Mouse (Mus musculus) embryonic facial prominence, embryonic 14.5 days (tissue): ENCODE results near the gene Mst1. TPM values are rescaled to one million over a fixed set of nuclear protein-coding genes. Genes with fewer than 3 reads are reported as not detected.
A peak's percentile ranks its signal among the peaks of the same experiment; 100 is the strongest.

ENCODE experiments used
- ATAC-seq: fragments of 200-750 bp; cut with Nextera tagmentation; 2 replicates; pipeline ENCODE4 v1.8.0; 2017; ENCODE audit warnings: low read depth, moderate number of reproducible peaks, moderate TSS enrichment
- DNase-seq: peaks from one replicate; pipeline ENCODE4 v3.0.0-alpha.2; 2015; ENCODE audit warnings: low spot score
- H3K27ac ChIP-seq: fragments of 300-500 bp; sonication (generic); replicated peaks from 2 replicates; pipeline ENCODE4 v1.5.1; 2014; ENCODE audit warnings: low read depth, mild to moderate bottlenecking, low read length, moderate library complexity
- H3K27me3 ChIP-seq: fragments of 300-500 bp; sonication (generic); replicated peaks from 2 replicates; pipeline ENCODE4 v1.6.1; 2014; ENCODE audit warnings: low read length; ENCODE audit not compliant: control insufficient read depth, insufficient read depth
- H3K36me3 ChIP-seq: fragments of 300-500 bp; sonication (generic); 2 replicates; pipeline ENCODE4 v1.6.1; 2014; ENCODE audit warnings: low read length, mixed read lengths; ENCODE audit not compliant: control insufficient read depth, insufficient read depth
- H3K4me1 ChIP-seq: fragments of 300-500 bp; sonication (generic); 2 replicates; pipeline ENCODE4 v1.6.1; 2014; ENCODE audit warnings: antibody characterized with exemption, low read length; ENCODE audit not compliant: control insufficient read depth, insufficient read depth
- H3K4me2 ChIP-seq: fragments of 300-500 bp; sonication (generic); 2 replicates; pipeline ENCODE4 v1.6.1; 2014; ENCODE audit warnings: low read depth, mild to moderate bottlenecking, low read length, moderate library complexity, mixed read lengths
- H3K4me3 ChIP-seq: fragments of 300-500 bp; sonication (generic); 2 replicates; pipeline ENCODE4 v1.5.1; 2014; ENCODE audit warnings: low read depth, mild to moderate bottlenecking, low read length
- H3K9ac ChIP-seq: fragments of 300-500 bp; sonication (generic); 2 replicates; pipeline ENCODE4 v1.6.1; 2014; ENCODE audit warnings: low read depth, mild to moderate bottlenecking, low read length, moderate library complexity, mixed read lengths
- H3K9me3 ChIP-seq: fragments of 300-500 bp; sonication (generic); 2 replicates; pipeline ENCODE4 v1.6.1; 2016; ENCODE audit warnings: low read length; ENCODE audit not compliant: control insufficient read depth
- WGBS: fragments of 180-500 bp; shearing (Covaris S2); extraction: QIAGEN DNeasy Blood & Tissue Kit; methylation state at CpG from one replicate; pipeline ENCODE4 v1.1.7; 2014; 5-methylcytosine and 5-hydroxymethylcytosine counted together
- polyA plus RNA-seq: library from polyadenylated mRNA; unstranded; fragments of >200 nt; fragmentation: Nextera tagmentation; extraction: Ambion mirVana; gene quantifications from 2 replicates; pipeline ENCODE4 v1.2.1, GENCODE M21; 2014

Gene Mst1
- 0.89 and 1.5 TPM in 2 replicates for polyA plus RNA-seq

GRCm38 (mm10) chr9:108080168-108080567, at the start of gene Mst1:
Mst1 (plus strand) TSS chr9:108080436.
- H3K4me1 ChIP-seq = peaks cover 5% of the 10 kb centered on the region
- H3K4me3 ChIP-seq = peak within 1 kb of the TSS; percentile 86
- H3K36me3 ChIP-seq = peaks cover 11% of the 10 kb centered on the region
- DNase-seq (peak; percentile 35), ATAC-seq (no peak)
- H3K27ac ChIP-seq = no peak within 1 kb of the TSS
- H3K9ac ChIP-seq = peak within 1 kb of the TSS; percentile 95
- 67% methylated on average over 5 of the region's 5 CpGs for WGBS
- peak within 1 kb of the TSS; percentile 67 for H3K4me2 ChIP-seq
- peaks cover 30% of the 10 kb centered on the region for H3K27me3 ChIP-seq
- no peaks in the 10 kb centered on the region for H3K9me3 ChIP-seq

- 90% methylated on average over 5 of the region's 5 CpGs for WGBS
- H3K9me3 ChIP-seq = no peaks in the 10 kb centered on the region
- H3K4me3 ChIP-seq = no peak overlapping the region
Measured at GRCm38 (mm10) chr9:108032126-108032525, 48.1 kb upstream of the Mst1 start.

DNA sequence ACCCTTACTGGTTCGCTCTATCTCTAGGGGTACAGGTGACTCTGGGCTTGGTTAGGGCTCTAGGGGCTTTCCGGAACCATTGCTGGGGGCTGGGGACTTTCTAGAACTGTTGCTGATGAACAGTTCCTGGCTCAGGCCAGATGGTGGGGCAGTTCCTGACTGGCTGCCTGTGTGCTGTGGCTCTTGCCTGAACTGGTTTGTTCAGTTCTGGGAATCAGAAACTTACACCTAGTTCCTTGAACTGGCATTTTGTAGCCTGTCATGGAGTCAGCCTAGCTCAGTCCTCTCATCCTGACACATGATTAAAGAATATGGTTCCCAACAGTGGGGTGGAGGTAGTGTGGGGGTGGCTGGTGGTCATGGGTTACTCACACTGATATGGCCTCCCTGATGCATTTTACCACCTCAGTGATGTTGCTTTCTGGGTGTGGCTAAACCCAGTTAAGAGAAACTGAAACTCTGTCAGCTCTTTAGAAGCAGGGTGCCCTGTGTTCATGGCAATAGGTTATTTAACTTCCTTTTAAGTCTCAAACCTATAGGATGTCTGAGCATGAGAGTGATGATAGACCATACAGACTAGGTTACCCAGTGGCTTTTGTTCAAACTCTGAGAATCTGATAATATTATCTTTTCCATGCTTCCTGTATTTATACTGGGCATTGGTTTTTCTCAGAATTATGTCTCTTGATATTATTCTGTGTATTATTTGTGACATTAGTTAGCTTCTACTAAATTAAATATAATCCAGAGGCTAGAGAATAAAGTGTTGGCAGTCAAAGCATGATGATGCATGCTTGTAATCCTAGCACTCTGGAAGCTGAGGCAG, 44.7 kb upstream of the Mst1 start:
- Histone ChIP-seq H3K4me1 (no peaks in the 10 kb centered on the region), H3K36me3 (peaks cover 70% of the 10 kb centered on the region), H3K4me3 (no peak overlapping the region), H3K27me3 (no peaks in the 10 kb centered on the region), H3K4me2 (no peak overlapping the region), H3K9ac (no peak overlapping the region), H3K9me3 (no peaks in the 10 kb centered on the region), H3K27ac (no peak overlapping the region)
- 91% methylated on average over 2 of the region's 2 CpGs for WGBS
- ATAC-seq (peak; percentile 60; the same call in 1 of the 2 replicates), DNase-seq (peak; percentile 25)

More at GRCm38 (mm10) chr9:108032126-108032525, 48.1 kb upstream of the Mst1 start:
- Histone ChIP-seq H3K27me3 (no peaks in the 10 kb centered on the region), H3K27ac (no peak overlapping the region), H3K36me3 (peaks cover 67% of the 10 kb centered on the region), H3K4me2 (no peak overlapping the region), H3K9ac (no peak overlapping the region), H3K4me1 (no peaks in the 10 kb centered on the region)
- no peak for DNase-seq
- ATAC-seq = no peak

GRCm38 (mm10) chr9:108044751-108045492, 35.3 kb upstream of the Mst1 start:
- 0 out of 2 replicates have a peak, but pooled peaks cover 9% of the 10 kb centered on the region for H3K4me1 ChIP-seq
- H3K9ac ChIP-seq = no peak overlapping the region
- no peak for DNase-seq
- 92% methylated on average over 8 of the region's 8 CpGs for WGBS
- H3K27ac ChIP-seq = no peak overlapping the region
- H3K4me3 ChIP-seq = no peak overlapping the region
- H3K36me3 ChIP-seq = peaks cover 64% of the 10 kb centered on the region
- no peak overlapping the region for H3K4me2 ChIP-seq
- no peaks in the 10 kb centered on the region for H3K27me3 ChIP-seq
- H3K9me3 ChIP-seq = no peaks in the 10 kb centered on the region
- no peak for ATAC-seq

DNA sequence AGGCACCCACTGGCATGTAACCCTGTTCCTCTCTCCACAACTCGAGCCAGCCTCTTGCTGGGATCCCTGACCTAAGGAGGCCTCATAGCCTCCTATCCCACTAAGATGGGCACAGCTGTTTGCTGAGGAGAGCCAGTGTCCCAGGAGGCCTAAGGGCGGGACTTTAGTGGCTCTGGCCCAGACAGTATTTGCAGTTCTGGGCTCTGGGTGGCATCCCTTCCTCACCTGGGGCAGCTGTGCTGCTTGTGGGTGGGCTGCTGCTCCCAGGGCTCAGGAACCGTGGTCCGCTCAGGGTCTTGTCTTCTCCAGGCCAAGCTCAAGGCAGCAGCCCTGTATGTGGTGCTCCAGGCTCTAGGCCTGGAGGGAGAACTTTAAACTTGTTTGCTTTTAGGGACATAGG, 33.7 kb upstream of the Mst1 start:
- Histone ChIP-seq H3K4me1 (0 out of 2 replicates have a peak, but pooled peaks cover 11% of the 10 kb centered on the region), H3K9me3 (no peaks in the 10 kb centered on the region), H3K27me3 (no peaks in the 10 kb centered on the region), H3K9ac (no peak overlapping the region), H3K27ac (no peak overlapping the region), H3K4me2 (no peak overlapping the region), H3K4me3 (no peak overlapping the region), H3K36me3 (peaks cover 66% of the 10 kb centered on the region)
- DNase-seq (no peak), ATAC-seq (no peak)
- WGBS = 88% methylated on average over 4 of the region's 4 CpGs

- H3K4me2 ChIP-seq = peak overlapping the region; percentile 66
Measured at GRCm38 (mm10) chr9:108047601-108048565, 32.4 kb upstream of the Mst1 start.

GRCm38 (mm10) chr9:108048566-108048955, 31.7 kb upstream of the Mst1 start:
- DNase-seq (peak; percentile 36), ATAC-seq (peak; percentile 34)
- no peaks in the 10 kb centered on the region for H3K9me3 ChIP-seq
- peak overlapping the region; percentile 85 for H3K27ac ChIP-seq
- H3K4me3 ChIP-seq = peak overlapping the region; percentile 80
- H3K9ac ChIP-seq = peak overlapping the region; percentile 62
- peak overlapping the region; percentile 66 for H3K4me2 ChIP-seq
- peaks cover 59% of the 10 kb centered on the region for H3K36me3 ChIP-seq
- no peaks in the 10 kb centered on the region for H3K27me3 ChIP-seq
- 0 out of 2 replicates have a peak, but pooled peaks cover 11% of the 10 kb centered on the region for H3K4me1 ChIP-seq
- under 1% methylated on average over 19 of the region's 19 CpGs for WGBS

More at GRCm38 (mm10) chr9:108047601-108048565, 32.4 kb upstream of the Mst1 start:
- WGBS = 41% methylated on average over 17 of the region's 17 CpGs
- DNase-seq (no peak), ATAC-seq (no peak)
- H3K4me1 ChIP-seq = 0 out of 2 replicates have a peak, but pooled peaks cover 11% of the 10 kb centered on the region
- H3K4me3 ChIP-seq = peak overlapping the region; percentile 80
- H3K27me3 ChIP-seq = no peaks in the 10 kb centered on the region
- peak overlapping the region; percentile 85 for H3K27ac ChIP-seq
- H3K9me3 ChIP-seq = no peaks in the 10 kb centered on the region
- H3K9ac ChIP-seq = peak overlapping the region; percentile 62
- peaks cover 61% of the 10 kb centered on the region for H3K36me3 ChIP-seq
